16 mouse cellular contexts compared by ENCODE assay signal in the genomic region with DNA sequence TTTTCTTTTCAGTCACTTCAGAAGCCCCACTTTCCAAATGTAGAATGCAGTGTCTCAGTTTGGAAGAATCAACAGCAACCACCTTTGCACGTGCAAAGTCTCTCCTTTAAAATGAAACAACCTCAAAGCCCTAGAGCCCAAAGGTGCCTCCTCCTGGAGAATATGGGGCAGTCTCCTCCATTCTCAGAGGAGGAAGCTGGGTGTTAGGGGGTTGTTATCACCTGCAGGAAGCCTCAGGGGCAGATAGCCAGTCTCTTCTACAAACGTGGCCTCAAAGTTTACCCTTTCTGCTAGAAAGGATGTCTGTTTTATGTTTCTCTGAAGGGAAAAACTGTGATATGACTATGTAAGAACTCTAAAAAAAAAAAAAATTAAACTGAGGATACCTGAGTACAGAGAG.
A peak's percentile ranks its signal among the peaks of the same experiment; 100 is the strongest.
DNase-seq lines count a peak whose midpoint lies in the region; ATAC-seq and TF ChIP-seq lines count a peak whose summit lies in the region.
"Had no signal": no experiment of that assay in that cellular context is flagged by ENCODE, and none has a peak within 500 bp of the region (broad histone marks: within the 10 kb centered on the region; RNA-seq: fewer than 3 reads in every experiment).

No protein-coding gene starts in this region.

- no peak overlapping the region for H3K4me2 ChIP-seq in heart, embryonic 15.5 days
- no peak overlapping the region for H3K4me2 ChIP-seq in stomach, embryonic 14.5 days (replicated peaks; ENCODE audit: low read depth, low read length)
- H3K4me2 ChIP-seq in stomach, postnatal 0 days (replicated peaks; ENCODE audit: low read depth) = no peak overlapping the region
- H3K4me2 ChIP-seq in limb, embryonic 12.5 days = no peak overlapping the region
- H3K4me2 ChIP-seq: embryonic facial prominence, embryonic 15.5 days; hindbrain, embryonic 12.5 days; limb, embryonic 15.5 days; lung, embryonic 14.5 days had no signal

- TF ChIP-seq CTCF in stomach, postnatal 0 days (IDR thresholded peaks at IDR 0.05; ENCODE audit: low read depth) = no peak

- no peak for DNase-seq in heart, postnatal 25 days (ENCODE audit: low spot score)
- DNase-seq in stomach, postnatal 0 days (ENCODE audit: low spot score) = no peak
- DNase-seq in retina, postnatal 1 day = no peak
- no peak for DNase-seq in MN1 (ENCODE audit: low spot score)
- DNase-seq: adrenal gland, adult 8-10 months; cerebellum, adult 11-12 months; gastrocnemius, postnatal 14 days; lung, embryonic 14.5 days; right cerebral cortex, postnatal 4 days had no signal

- intact Hi-C loops in heart, postnatal 25 days (cut with DNase I) = no loop called here

- no peaks in the 10 kb centered on the region for H3K27me3 ChIP-seq in heart, embryonic 15.5 days
- H3K27me3 ChIP-seq in stomach, embryonic 14.5 days (ENCODE audit: control insufficient read depth, insufficient read depth, low read length) = no peaks in the 10 kb centered on the region
- H3K27me3 ChIP-seq in stomach, postnatal 0 days (ENCODE audit: control insufficient read depth, insufficient read depth, low read length) = no peaks in the 10 kb centered on the region
- H3K27me3 ChIP-seq in limb, embryonic 12.5 days = no peaks in the 10 kb centered on the region
- H3K27me3 ChIP-seq: embryonic facial prominence, embryonic 15.5 days; hindbrain, embryonic 12.5 days; limb, embryonic 15.5 days had no signal

- no peaks in the 10 kb centered on the region for H3K9me3 ChIP-seq in heart, embryonic 15.5 days (replicated peaks)
- H3K9me3 ChIP-seq in stomach, embryonic 14.5 days (ENCODE audit: control insufficient read depth, low read depth, low read length) = no peaks in the 10 kb centered on the region
- H3K9me3 ChIP-seq in stomach, postnatal 0 days (ENCODE audit: control insufficient read depth, low read length) = no peaks in the 10 kb centered on the region
- no peaks in the 10 kb centered on the region for H3K9me3 ChIP-seq in limb, embryonic 12.5 days
- H3K9me3 ChIP-seq: embryonic facial prominence, embryonic 15.5 days; hindbrain, embryonic 12.5 days; limb, embryonic 15.5 days had no signal

- no peaks in the 10 kb centered on the region for H3K36me3 ChIP-seq in heart, embryonic 15.5 days
- H3K36me3 ChIP-seq in stomach, embryonic 14.5 days (ENCODE audit: control insufficient read depth, insufficient read depth, low read length) = no peaks in the 10 kb centered on the region
- no peaks in the 10 kb centered on the region for H3K36me3 ChIP-seq in stomach, postnatal 0 days (ENCODE audit: control insufficient read depth, insufficient read depth, low read length)
- H3K36me3 ChIP-seq in limb, embryonic 12.5 days = no peaks in the 10 kb centered on the region
- H3K36me3 ChIP-seq: embryonic facial prominence, embryonic 15.5 days; G1E; hindbrain, embryonic 12.5 days; limb, embryonic 15.5 days had no signal

- no peak overlapping the region for H3K9ac ChIP-seq in heart, embryonic 15.5 days
- H3K9ac ChIP-seq in stomach, embryonic 14.5 days (replicated peaks; ENCODE audit: low read depth, low read length) = no peak overlapping the region
- H3K9ac ChIP-seq in stomach, postnatal 0 days (ENCODE audit: low read length) = no peak overlapping the region
- no peak overlapping the region for H3K9ac ChIP-seq in limb, embryonic 12.5 days (replicated peaks)
- H3K9ac ChIP-seq: embryonic facial prominence, embryonic 15.5 days; hindbrain, embryonic 12.5 days; limb, embryonic 15.5 days; lung, embryonic 14.5 days had no signal

- no peak for TF ChIP-seq EP300 in stomach, postnatal 0 days (optimal IDR thresholded peaks at IDR 0.05)

- ATAC-seq in heart, embryonic 15.5 days (replicated peaks; ENCODE audit: insufficient number of reproducible peaks, insufficient read depth, low FRiP score, low read depth) = no peak
- ATAC-seq in stomach, embryonic 14.5 days (ENCODE audit: insufficient number of reproducible peaks, insufficient read depth, low FRiP score, low read depth) = no peak
- no peak for ATAC-seq in stomach, postnatal 0 days (ENCODE audit: low FRiP score, low TSS enrichment)
- no peak for ATAC-seq in limb, embryonic 12.5 days (ENCODE audit: insufficient number of reproducible peaks, insufficient read depth, low FRiP score, low TSS enrichment, low read depth)

- WGBS in heart, embryonic 15.5 days = 38% methylated on average over 2 of the region's 2 CpGs
- WGBS in stomach, embryonic 14.5 days = 29% methylated on average over 2 of the region's 2 CpGs
- WGBS in stomach, postnatal 0 days = 47% methylated on average over 2 of the region's 2 CpGs
- 24% methylated on average over 2 of the region's 2 CpGs for WGBS in limb, embryonic 12.5 days

- no peak overlapping the region for H3K4me3 ChIP-seq in heart, embryonic 15.5 days
- H3K4me3 ChIP-seq in stomach, embryonic 14.5 days (ENCODE audit: low read depth, low read length) = no peak overlapping the region
- no peak overlapping the region for H3K4me3 ChIP-seq in stomach, postnatal 0 days (ENCODE audit: low read depth, low read length)
- no peak overlapping the region for H3K4me3 ChIP-seq in limb, embryonic 12.5 days (replicated peaks)
- H3K4me3 ChIP-seq: embryonic facial prominence, embryonic 15.5 days; hindbrain, embryonic 12.5 days; limb, embryonic 15.5 days had no signal

- peaks cover 37% of the 10 kb centered on the region for H3K4me1 ChIP-seq in heart, embryonic 15.5 days (replicated peaks)
- H3K4me1 ChIP-seq in stomach, embryonic 14.5 days (ENCODE audit: control insufficient read depth, insufficient read depth, low read length) = peaks cover 6% of the 10 kb centered on the region
- no peaks in the 10 kb centered on the region for H3K4me1 ChIP-seq in stomach, postnatal 0 days (replicated peaks; ENCODE audit: control insufficient read depth, insufficient read depth)
- H3K4me1 ChIP-seq in limb, embryonic 12.5 days (replicated peaks) = peaks cover 71% of the 10 kb centered on the region

- H3K27ac ChIP-seq in heart, embryonic 15.5 days = peak overlapping the region; percentile 53
- peak overlapping the region; percentile 3; the same call in 1 of the 2 replicates for H3K27ac ChIP-seq in stomach, embryonic 14.5 days (ENCODE audit: low read length)
- no peak overlapping the region for H3K27ac ChIP-seq in stomach, postnatal 0 days (replicated peaks)
- H3K27ac ChIP-seq in limb, embryonic 12.5 days = peak overlapping the region; percentile 59; the same call in 1 of the 2 replicates
- H3K27ac ChIP-seq: embryonic facial prominence, embryonic 15.5 days; hindbrain, embryonic 12.5 days; limb, embryonic 15.5 days had no signal
